Mouse (Mus musculus) embryo, embryonic 10.5 days (tissue): Measurements from ENCODE around the gene Hivep2.

Source experiments
- DNase-seq: peaks from one replicate; pipeline ENCODE4 v3.0.0-alpha.2; 2015; ENCODE audit warnings: low spot score

Hivep2 gene

DNA sequence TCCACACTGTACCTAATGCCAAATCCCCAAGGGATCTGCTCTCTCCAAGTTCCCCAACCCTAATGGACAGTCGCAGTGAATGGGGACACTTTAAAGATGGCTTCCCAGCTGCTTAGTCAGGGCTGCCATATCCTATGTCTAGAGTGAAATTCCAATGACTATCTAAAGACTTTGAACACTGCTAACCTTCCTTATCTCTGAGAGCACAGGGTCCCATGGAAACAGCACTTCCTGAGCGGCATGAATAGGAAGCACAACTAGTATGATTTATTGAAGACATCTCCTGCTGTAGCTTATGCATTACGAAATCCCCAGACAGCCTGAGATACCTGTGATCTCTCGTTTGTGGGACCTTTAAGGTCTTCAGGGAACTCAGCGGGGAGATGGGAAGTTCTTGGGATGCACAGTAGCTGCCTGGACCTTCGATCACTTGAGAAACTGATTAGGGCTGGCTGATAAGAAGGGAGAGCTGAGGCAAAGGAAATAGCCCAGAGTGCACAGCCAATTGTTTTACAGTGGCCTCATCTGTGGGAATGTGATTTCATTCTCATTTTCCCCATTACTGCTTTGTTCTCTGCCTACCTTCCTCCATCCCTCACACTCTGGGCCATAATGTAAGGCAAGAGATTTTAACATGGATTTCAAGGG is 202.4 kb downstream of the Hivep2 start:
- no peak for DNase-seq

- DNase-seq = no peak
Observed at GRCm38 (mm10) chr10:14168869-14169566, 203.1 kb downstream of the Hivep2 start.

- no peak for DNase-seq
Observed at GRCm38 (mm10) chr10:14174124-14174523, 208.2 kb downstream of the Hivep2 start.

DNA sequence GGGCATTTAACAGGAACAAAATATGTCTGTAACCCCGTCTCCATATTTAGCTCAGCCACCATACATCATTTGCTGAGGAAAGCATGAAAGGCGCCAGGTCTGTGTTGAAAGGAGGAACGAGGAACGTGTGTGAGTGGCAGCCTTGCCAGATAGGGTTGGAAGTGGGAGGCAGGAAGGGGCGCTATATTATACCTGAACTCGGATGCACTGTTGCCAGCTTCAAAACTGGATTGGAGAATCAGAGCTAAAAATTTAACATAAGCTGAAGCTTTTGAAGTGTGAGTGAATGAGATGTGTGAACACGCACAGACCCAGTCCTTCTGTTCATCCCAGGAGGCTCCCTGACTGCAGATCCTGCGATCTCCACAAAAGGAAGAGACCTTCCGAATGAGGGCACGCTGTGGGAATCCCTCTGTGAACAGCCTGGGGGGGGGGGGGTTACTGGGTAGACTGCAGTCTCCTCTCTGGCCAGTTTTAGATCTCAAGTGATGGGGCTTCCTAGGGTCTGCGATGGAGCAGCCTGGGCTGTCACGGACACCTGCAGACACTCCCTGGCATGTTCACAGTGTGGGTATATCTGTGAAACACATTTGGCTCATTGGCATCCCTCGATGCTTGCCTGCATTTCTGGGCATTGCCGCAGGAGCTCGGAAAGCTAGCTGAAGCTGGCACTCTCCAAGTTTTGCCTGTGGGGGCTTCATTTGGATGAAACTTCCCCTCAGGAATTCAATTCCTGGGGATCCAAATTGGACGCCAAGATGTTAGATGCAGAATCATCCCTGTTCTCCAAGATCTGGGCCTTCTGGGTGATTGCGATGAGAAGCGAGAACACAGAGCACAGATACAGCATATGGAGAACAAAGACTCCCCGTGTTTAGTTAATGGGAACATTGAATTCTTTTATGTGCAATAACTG is 213.8 kb downstream of the Hivep2 start:
- no peak for DNase-seq

DNA sequence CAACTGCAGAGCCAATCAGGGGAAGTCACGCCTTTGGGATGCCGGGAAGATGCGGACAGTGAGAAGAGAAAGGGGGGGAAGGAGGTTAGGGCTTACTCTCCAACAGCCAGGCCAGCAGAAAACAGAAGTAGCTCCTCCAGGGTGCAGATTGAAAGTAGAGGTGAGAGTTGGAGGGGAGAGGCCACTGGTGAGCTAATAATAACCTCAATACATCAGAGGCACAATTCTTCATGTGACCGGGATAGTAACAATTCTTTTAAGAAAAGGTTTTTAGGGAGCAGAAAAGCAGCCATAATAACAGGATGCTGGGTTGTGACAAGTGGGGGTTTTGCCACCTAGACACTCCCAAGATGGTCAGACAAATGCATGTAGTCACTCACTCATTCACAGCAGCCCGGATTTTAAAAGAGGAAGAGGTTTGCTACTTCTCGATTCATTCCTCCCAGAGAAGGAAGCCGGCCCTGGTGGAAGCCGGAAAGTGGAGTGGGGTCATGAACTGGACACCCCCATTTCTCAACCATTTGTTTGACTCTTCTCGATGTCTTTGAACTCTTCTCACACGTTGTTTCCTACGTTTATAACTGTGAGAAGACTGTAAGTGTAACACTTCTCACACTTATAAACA is 220.6 kb downstream of the Hivep2 start:
- DNase-seq = no peak

- no peak for DNase-seq
Observed at GRCm38 (mm10) chr10:14189050-14189449, 223.2 kb downstream of the Hivep2 start.

- no peak for DNase-seq
Observed at GRCm38 (mm10) chr10:14191202-14191601, 225.3 kb downstream of the Hivep2 start.

- no peak for DNase-seq
Observed at GRCm38 (mm10) chr10:14192156-14192555, 226.3 kb downstream of the Hivep2 start.

DNA sequence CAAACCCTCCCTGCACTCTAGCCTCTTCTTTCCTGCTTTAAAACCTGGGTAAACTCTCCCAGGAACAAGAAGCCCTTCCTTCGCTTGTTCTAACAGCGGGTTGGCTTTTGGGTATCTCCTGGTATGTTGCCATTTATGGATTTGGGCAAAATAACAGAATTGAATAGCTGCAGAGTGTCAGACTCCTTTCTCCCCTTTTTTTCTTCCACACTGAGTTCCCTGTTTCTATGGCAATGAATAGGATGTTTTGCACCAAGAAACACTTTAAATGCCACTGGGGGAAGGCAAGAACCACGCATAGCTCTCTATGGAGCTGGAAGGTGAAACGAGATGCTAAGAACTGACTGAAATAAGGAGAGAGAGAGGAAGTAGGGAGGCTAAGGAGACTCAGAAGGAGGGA is 227.8 kb downstream of the Hivep2 start:
- no peak for DNase-seq

GRCm38 (mm10) chr10:14195778-14196650 is 230.1 kb downstream of the Hivep2 start:
- no peak for DNase-seq

DNA sequence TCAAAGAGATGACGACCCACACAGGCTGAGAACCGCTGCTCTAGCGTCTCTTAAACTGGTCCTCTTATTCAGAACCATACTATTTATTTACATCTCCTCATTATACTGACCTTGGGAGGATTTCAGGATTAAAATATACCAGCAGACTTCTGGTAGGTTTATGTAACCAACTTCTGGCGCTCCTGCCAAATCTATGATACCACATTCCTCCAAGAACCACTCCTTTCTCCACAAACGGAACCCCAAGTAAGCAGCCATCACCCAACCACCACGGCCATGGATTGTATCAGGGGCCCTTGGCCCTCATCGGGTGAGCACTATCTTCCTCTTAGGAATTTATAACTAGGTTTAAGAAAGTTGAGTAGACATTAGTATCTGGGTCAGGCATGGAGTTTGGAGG is 230.9 kb downstream of the Hivep2 start:
- no peak for DNase-seq

- no peak for DNase-seq
Observed at GRCm38 (mm10) chr10:14197261-14197660, 231.4 kb downstream of the Hivep2 start.

- DNase-seq = no peak
Observed at GRCm38 (mm10) chr10:14199332-14199731, 233.5 kb downstream of the Hivep2 start.

GRCm38 (mm10) chr10:14200310-14200709 is 234.4 kb downstream of the Hivep2 start:
- DNase-seq = peak; percentile 75
